Mouse (Mus musculus): Measurements from ENCODE around the gene Dynlrb2. TPM values are rescaled to one million over a fixed set of nuclear protein-coding genes. Genes with fewer than 3 reads are reported as not detected.

The Dynlrb2 gene
- polyA plus RNA-seq (2014; fragmentation: Nextera tagmentation; extraction: Ambion mirVana): 0.68 and 0.70 TPM in 2 replicates

GRCm38 (mm10) chr8:116504477-116505120 is at the start of gene Dynlrb2:
Gene Dynlrb2 (plus strand): TSS chr8:116504974.
- Histone ChIP-seq H3K4me1 (ENCODE audit: control insufficient read depth, insufficient read depth, low read length) (no peaks in the 10 kb centered on the region; the same call in 1 of the 2 replicates), H3K36me3 (ENCODE audit: control insufficient read depth, insufficient read depth, low read length) (no peaks in the 10 kb centered on the region), H3K4me2 (peak within 1 kb of the TSS; percentile 67), H3K4me3 (ENCODE audit: low read depth, low read length) (peak within 1 kb of the TSS; percentile 36), H3K9me3 (ENCODE audit: control insufficient read depth, low read length) (no peaks in the 10 kb centered on the region), H3K27ac (ENCODE audit: low read depth, low read length) (no peak within 1 kb of the TSS), H3K27me3 (ENCODE audit: control insufficient read depth, insufficient read depth, low read length) (no peaks in the 10 kb centered on the region), H3K9ac (ENCODE audit: low read length) (peak within 1 kb of the TSS; percentile 62)
- ATAC-seq (ENCODE audit: low FRiP score) (peak; percentile 95), DNase-seq (ENCODE audit: low spot score, missing footprints) (peak; percentile 98)
- 6% methylated on average over 19 of the region's 19 CpGs for WGBS

- Histone ChIP-seq H3K4me2 (no peak overlapping the region), H3K4me1 (ENCODE audit: control insufficient read depth, insufficient read depth, low read length) (no peaks in the 10 kb centered on the region), H3K9ac (ENCODE audit: low read length) (no peak overlapping the region), H3K27ac (ENCODE audit: low read depth, low read length) (no peak overlapping the region), H3K4me3 (ENCODE audit: low read depth, low read length) (no peak overlapping the region), H3K36me3 (ENCODE audit: control insufficient read depth, insufficient read depth, low read length) (no peaks in the 10 kb centered on the region), H3K27me3 (ENCODE audit: control insufficient read depth, insufficient read depth, low read length) (no peaks in the 10 kb centered on the region), H3K9me3 (ENCODE audit: control insufficient read depth, low read length) (no peaks in the 10 kb centered on the region)
- no peak for ATAC-seq (ENCODE audit: low FRiP score)
- DNase-seq (ENCODE audit: low spot score, missing footprints): no peak
- 68% methylated on average over 11 of the region's 11 CpGs for WGBS
These were observed 46.2 kb upstream of the Dynlrb2 start for GRCm38 (mm10) chr8:116458569-116458968.

GRCm38 (mm10) chr8:116461472-116461871 is 43.3 kb upstream of the Dynlrb2 start:
- no peaks in the 10 kb centered on the region for H3K27me3 ChIP-seq (ENCODE audit: control insufficient read depth, insufficient read depth, low read length)
- H3K4me2 ChIP-seq: no peak overlapping the region
- no peaks in the 10 kb centered on the region for H3K4me1 ChIP-seq (ENCODE audit: control insufficient read depth, insufficient read depth, low read length)
- no peak overlapping the region for H3K27ac ChIP-seq (ENCODE audit: low read depth, low read length)
- no peaks in the 10 kb centered on the region for H3K9me3 ChIP-seq (ENCODE audit: control insufficient read depth, low read length)
- H3K36me3 ChIP-seq (ENCODE audit: control insufficient read depth, insufficient read depth, low read length): no peaks in the 10 kb centered on the region
- no peak overlapping the region for H3K9ac ChIP-seq (ENCODE audit: low read length)
- ATAC-seq (ENCODE audit: low FRiP score) (no peak), DNase-seq (ENCODE audit: low spot score, missing footprints) (no peak)
- no peak overlapping the region for H3K4me3 ChIP-seq (ENCODE audit: low read depth, low read length)
- 77% methylated on average over 4 of the region's 4 CpGs for WGBS

- no peaks in the 10 kb centered on the region for H3K36me3 ChIP-seq (ENCODE audit: control insufficient read depth, insufficient read depth, low read length)
- ATAC-seq (ENCODE audit: low FRiP score): no peak
- no peak overlapping the region for H3K4me3 ChIP-seq (ENCODE audit: low read depth, low read length)
- DNase-seq (ENCODE audit: low spot score, missing footprints): no peak
- 83% methylated on average over 7 of the region's 7 CpGs for WGBS
- no peak overlapping the region for H3K27ac ChIP-seq (ENCODE audit: low read depth, low read length)
- H3K9me3 ChIP-seq (ENCODE audit: control insufficient read depth, low read length): no peaks in the 10 kb centered on the region
- no peak overlapping the region for H3K9ac ChIP-seq (ENCODE audit: low read length)
- no peaks in the 10 kb centered on the region for H3K27me3 ChIP-seq (ENCODE audit: control insufficient read depth, insufficient read depth, low read length)
- no peak overlapping the region for H3K4me2 ChIP-seq
- no peaks in the 10 kb centered on the region for H3K4me1 ChIP-seq (ENCODE audit: control insufficient read depth, insufficient read depth, low read length)
These were observed 38.2 kb upstream of the Dynlrb2 start for GRCm38 (mm10) chr8:116466586-116466985.

GRCm38 (mm10) chr8:116467027-116467426 is 37.7 kb upstream of the Dynlrb2 start:
- no peaks in the 10 kb centered on the region for H3K9me3 ChIP-seq (ENCODE audit: control insufficient read depth, low read length)
- H3K9ac ChIP-seq (ENCODE audit: low read length): no peak overlapping the region
- ATAC-seq (ENCODE audit: low FRiP score) (no peak), DNase-seq (ENCODE audit: low spot score, missing footprints) (no peak)
- no peaks in the 10 kb centered on the region for H3K4me1 ChIP-seq (ENCODE audit: control insufficient read depth, insufficient read depth, low read length)
- no peaks in the 10 kb centered on the region for H3K36me3 ChIP-seq (ENCODE audit: control insufficient read depth, insufficient read depth, low read length)
- no peak overlapping the region for H3K27ac ChIP-seq (ENCODE audit: low read depth, low read length)
- WGBS: 80% methylated on average over 1 of the region's 1 CpGs
- H3K4me3 ChIP-seq (ENCODE audit: low read depth, low read length): no peak overlapping the region
- no peaks in the 10 kb centered on the region for H3K27me3 ChIP-seq (ENCODE audit: control insufficient read depth, insufficient read depth, low read length)
- H3K4me2 ChIP-seq: no peak overlapping the region

GRCm38 (mm10) chr8:116477941-116478340 is 26.8 kb upstream of the Dynlrb2 start:
- WGBS: 85% methylated on average over 9 of the region's 9 CpGs
- Histone ChIP-seq H3K4me1 (ENCODE audit: control insufficient read depth, insufficient read depth, low read length) (no peaks in the 10 kb centered on the region), H3K4me2 (no peak overlapping the region), H3K9me3 (ENCODE audit: control insufficient read depth, low read length) (no peaks in the 10 kb centered on the region), H3K27me3 (ENCODE audit: control insufficient read depth, insufficient read depth, low read length) (peaks cover 23% of the 10 kb centered on the region), H3K27ac (ENCODE audit: low read depth, low read length) (no peak overlapping the region), H3K4me3 (ENCODE audit: low read depth, low read length) (no peak overlapping the region), H3K9ac (ENCODE audit: low read length) (no peak overlapping the region), H3K36me3 (ENCODE audit: control insufficient read depth, insufficient read depth, low read length) (no peaks in the 10 kb centered on the region)
- no peak for DNase-seq (ENCODE audit: low spot score, missing footprints)
- ATAC-seq (ENCODE audit: low FRiP score): no peak

- Histone ChIP-seq H3K4me1 (ENCODE audit: control insufficient read depth, insufficient read depth, low read length) (no peaks in the 10 kb centered on the region), H3K36me3 (ENCODE audit: control insufficient read depth, insufficient read depth, low read length) (no peaks in the 10 kb centered on the region), H3K9ac (ENCODE audit: low read length) (no peak overlapping the region), H3K9me3 (ENCODE audit: control insufficient read depth, low read length) (no peaks in the 10 kb centered on the region), H3K4me3 (ENCODE audit: low read depth, low read length) (no peak overlapping the region), H3K27me3 (ENCODE audit: control insufficient read depth, insufficient read depth, low read length) (peaks cover 28% of the 10 kb centered on the region), H3K4me2 (no peak overlapping the region), H3K27ac (ENCODE audit: low read depth, low read length) (no peak overlapping the region)
- no peak for ATAC-seq (ENCODE audit: low FRiP score)
- no peak for DNase-seq (ENCODE audit: low spot score, missing footprints)
These were observed 26.1 kb upstream of the Dynlrb2 start for GRCm38 (mm10) chr8:116478681-116479080.

- Histone ChIP-seq H3K4me1 (ENCODE audit: control insufficient read depth, insufficient read depth, low read length) (no peaks in the 10 kb centered on the region), H3K27me3 (ENCODE audit: control insufficient read depth, insufficient read depth, low read length) (peaks cover 41% of the 10 kb centered on the region), H3K4me2 (no peak overlapping the region), H3K9ac (ENCODE audit: low read length) (no peak overlapping the region), H3K27ac (ENCODE audit: low read depth, low read length) (no peak overlapping the region), H3K36me3 (ENCODE audit: control insufficient read depth, insufficient read depth, low read length) (no peaks in the 10 kb centered on the region), H3K4me3 (ENCODE audit: low read depth, low read length) (no peak overlapping the region), H3K9me3 (ENCODE audit: control insufficient read depth, low read length) (no peaks in the 10 kb centered on the region)
- ATAC-seq (ENCODE audit: low FRiP score) (peak; percentile 65; the same call in 1 of the 2 replicates), DNase-seq (ENCODE audit: low spot score, missing footprints) (peak; percentile 94)
- WGBS: 21% methylated on average over 7 of the region's 7 CpGs
These were observed 23.9 kb upstream of the Dynlrb2 start for GRCm38 (mm10) chr8:116480894-116481293.

GRCm38 (mm10) chr8:116482738-116483137 is 22.0 kb upstream of the Dynlrb2 start:
- H3K9ac ChIP-seq (ENCODE audit: low read length): no peak overlapping the region
- ATAC-seq (ENCODE audit: low FRiP score) (no peak), DNase-seq (ENCODE audit: low spot score, missing footprints) (no peak)
- H3K27me3 ChIP-seq (ENCODE audit: control insufficient read depth, insufficient read depth, low read length): peaks cover 45% of the 10 kb centered on the region
- no peaks in the 10 kb centered on the region for H3K36me3 ChIP-seq (ENCODE audit: control insufficient read depth, insufficient read depth, low read length)
- no peak overlapping the region for H3K4me2 ChIP-seq
- no peak overlapping the region for H3K4me3 ChIP-seq (ENCODE audit: low read depth, low read length)
- no peaks in the 10 kb centered on the region for H3K4me1 ChIP-seq (ENCODE audit: control insufficient read depth, insufficient read depth, low read length)
- H3K27ac ChIP-seq (ENCODE audit: low read depth, low read length): no peak overlapping the region
- H3K9me3 ChIP-seq (ENCODE audit: control insufficient read depth, low read length): no peaks in the 10 kb centered on the region
- 27% methylated on average over 3 of the region's 3 CpGs for WGBS
